Mouse (Mus musculus) lung, adult 2 months (tissue): ENCODE measurements around the gene Wfdc17.

Experiments used
- CTCF ChIP-seq: fragments of 200-500 bp; IDR thresholded peaks from 2 replicates; pipeline ENCODE4 v1.5.1; 2011; ENCODE audit warnings: mild to moderate bottlenecking, low read length, control low read depth; ENCODE audit not compliant: insufficient read depth
- POLR2A ChIP-seq: fragments of 200-500 bp; IDR thresholded peaks from 2 replicates; pipeline ENCODE4 v1.6.1; 2011; ENCODE audit warnings: low read depth, mild to moderate bottlenecking, control low read depth, low read length, borderline replicate concordance; ENCODE audit errors: extremely low read depth

- TF ChIP-seq POLR2A = no peak
- TF ChIP-seq CTCF = no peak
These were observed 17.0 kb downstream of the Wfdc17 start for GRCm38 (mm10) chr11:83720766-83721165.
